Mouse (Mus musculus) right cerebral cortex, postnatal 25 days (tissue): ENCODE results near the gene Slc25a21.

Experiments used
- DNase-seq: peaks from one replicate; pipeline ENCODE4 v3.0.0; 2022

Slc25a21 gene

GRCm38 (mm10) chr12:56688920-56689319, 508.4 kb downstream of the Slc25a21 start:
- no peak for DNase-seq

DNA sequence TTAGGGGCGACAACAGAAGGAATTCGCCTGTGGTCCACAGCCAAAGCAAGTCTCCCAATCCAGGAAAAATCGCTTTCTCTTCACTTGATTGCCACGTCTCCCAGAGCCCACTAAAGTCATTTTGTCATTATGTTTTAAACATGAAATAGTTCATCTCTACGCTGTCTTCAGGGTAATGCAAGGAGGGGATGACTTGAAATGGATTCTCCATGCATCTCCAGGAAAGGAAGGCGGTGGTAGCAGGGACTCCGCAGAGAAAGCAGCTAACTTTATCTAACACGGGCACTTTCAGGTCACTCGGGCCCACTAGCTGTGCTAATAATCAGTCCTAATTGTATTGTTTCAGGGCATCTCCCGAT, 508.8 kb downstream of the Slc25a21 start:
- no peak for DNase-seq

DNA sequence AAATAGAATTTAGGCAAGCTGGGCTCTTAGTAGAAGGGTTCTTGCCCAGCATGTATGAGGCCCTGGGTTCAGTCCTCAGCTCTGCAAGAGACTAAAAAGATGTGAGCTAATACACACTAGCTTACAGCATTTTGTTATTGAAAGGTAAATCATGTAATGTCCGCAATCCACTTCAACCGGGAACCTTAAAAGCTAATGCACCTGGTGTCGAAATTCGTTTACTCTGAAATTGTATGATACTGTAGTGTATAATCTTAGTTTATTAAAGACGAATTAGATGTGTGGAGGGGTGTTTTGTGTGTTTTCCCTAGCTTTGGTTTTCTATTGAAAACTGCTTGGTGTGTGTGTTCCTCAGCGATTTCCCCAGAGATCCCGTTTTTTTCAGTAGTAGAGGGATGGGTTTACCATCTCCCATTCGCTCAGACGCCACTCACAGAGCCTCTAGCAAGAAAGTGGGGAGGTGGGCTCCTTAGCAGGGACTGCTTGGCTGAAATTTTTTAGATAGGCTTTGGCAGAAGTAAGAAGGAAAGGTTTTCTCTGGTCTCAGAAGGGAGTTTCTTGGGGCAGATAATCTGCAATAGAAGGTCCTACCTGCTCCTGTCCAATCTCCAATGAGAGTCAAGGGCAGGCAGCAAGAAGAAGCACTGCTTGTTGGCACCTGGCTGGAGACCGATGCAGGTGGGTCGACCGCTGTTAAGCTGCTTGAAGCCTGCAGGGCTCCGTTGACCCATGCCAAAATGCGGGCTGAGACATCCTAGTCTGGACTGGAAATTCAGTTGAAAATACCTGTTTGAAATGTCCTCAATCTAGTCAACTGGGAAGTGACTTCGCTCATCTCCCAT, 509.4 kb downstream of the Slc25a21 start:
- no peak for DNase-seq

- no peak for DNase-seq
Measured at GRCm38 (mm10) chr12:56681096-56681811, 516.0 kb downstream of the Slc25a21 start.

DNA sequence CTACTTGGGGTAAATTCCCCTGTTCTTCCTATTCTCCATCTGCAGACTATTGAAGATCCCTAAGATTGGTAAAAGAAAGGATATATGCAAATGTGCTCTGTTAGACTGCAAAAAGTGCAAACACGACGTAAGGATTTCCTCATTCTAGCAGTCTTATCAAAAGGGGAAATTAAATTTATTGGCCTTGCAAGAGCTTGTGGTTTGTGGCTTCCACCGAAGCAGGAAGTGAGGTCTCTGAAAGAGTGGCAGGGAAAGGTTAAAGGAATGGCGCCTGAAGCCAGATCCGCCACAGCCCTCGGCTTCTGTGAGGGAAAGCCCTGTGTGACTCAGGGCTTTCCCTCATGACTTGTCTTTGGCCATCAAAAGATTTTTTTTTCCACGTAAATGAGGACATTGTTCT, 519.7 kb downstream of the Slc25a21 start:
- DNase-seq, result no peak

- no peak for DNase-seq
Measured at GRCm38 (mm10) chr12:56674726-56675125, 522.5 kb downstream of the Slc25a21 start.

- DNase-seq, result no peak
Measured at GRCm38 (mm10) chr12:56670795-56671194, 526.5 kb downstream of the Slc25a21 start.

DNA sequence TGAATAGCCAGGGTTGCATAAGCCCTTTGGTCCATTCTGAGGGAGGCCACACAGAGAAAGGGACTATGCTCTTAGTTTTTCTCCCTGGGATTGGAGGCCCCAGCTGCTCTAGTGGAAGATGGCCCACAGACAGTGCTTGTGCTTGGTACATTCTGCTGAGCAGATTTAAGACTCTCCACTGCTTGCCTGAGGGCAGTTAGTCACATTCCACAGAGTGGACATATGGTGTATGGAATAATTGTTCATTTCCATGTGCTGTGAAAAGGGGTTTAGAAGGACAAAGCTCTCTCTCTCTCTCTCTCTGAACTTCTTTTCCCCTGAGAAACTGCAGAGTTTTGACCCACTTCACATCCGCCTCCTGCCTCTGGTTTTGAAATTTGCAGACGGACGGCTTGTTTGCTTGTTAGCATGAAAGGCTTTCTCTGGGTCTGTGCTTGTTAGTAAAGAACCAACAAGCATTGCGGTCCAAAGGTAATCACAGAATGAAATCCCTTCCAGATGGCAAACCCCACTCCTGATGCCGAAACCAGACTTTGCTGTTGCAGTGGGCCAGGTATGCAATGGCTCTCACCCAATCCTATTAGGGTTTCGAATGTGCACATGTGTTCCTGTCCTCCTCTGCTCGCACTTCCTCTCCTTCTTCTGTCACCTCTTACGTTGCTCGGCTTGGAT, 527.7 kb downstream of the Slc25a21 start:
- DNase-seq, result no peak
